Mouse (Mus musculus): ENCODE data around the gene Nhlrc2. TPM values are rescaled to one million over a fixed set of nuclear protein-coding genes. Genes with fewer than 3 reads are reported as not detected.

Nhlrc2 gene
- total RNA-seq, 2 experiments from 2014 or later = 11.3 to 11.5 TPM

Other genes starting within 250 kb of the Nhlrc2 start
- gene Nrap, start 158.2 kb upstream of the Nhlrc2 start, total RNA-seq (2021) = under 1 TPM; 0.57 to 0.62 TPM
- 10 to 100 TPM; 12.5 to 13.0 TPM for gene Casp7, start 151.1 kb upstream of the Nhlrc2 start, total RNA-seq (2021)
- 1 to 10 TPM in 1 of 2 experiments, under 1 TPM in 1; 0.97 to 1.2 TPM for gene Plekhs1, start 86.6 kb upstream of the Nhlrc2 start, total RNA-seq (2021)
- gene Dclre1a, start within 50 bp of the Nhlrc2 start, total RNA-seq (2021) = 10 to 100 TPM in 1 of 2 experiments, 1 to 10 TPM in 1; 8.7 to 11.3 TPM
- 10 to 100 TPM; 23.4 to 26.9 TPM for gene Adrb1, start 173.9 kb downstream of the Nhlrc2 start, total RNA-seq (2021)

Measured in left cerebral cortex, postnatal 10 days (tissue).